Mouse (Mus musculus) erythroid progenitor cell, adult 5-6 weeks (primary cell): Measurements from ENCODE around the gene Tlr3. TPM values are rescaled to one million over a fixed set of nuclear protein-coding genes. Genes with fewer than 3 reads are reported as not detected.

Experiments
- ATAC-seq: replicated peaks from 2 replicates; pipeline ENCODE4 v1.8.0; 2016; ENCODE audit warnings: moderate number of reproducible peaks, mild to moderate bottlenecking, moderate TSS enrichment, inconsistent platforms; ENCODE audit not compliant: poor library complexity, low FRiP score, severe bottlenecking
- total RNA-seq, 2 experiments: library from RNA; stranded (forward) in 1 of 2; stranded (reverse) in 1 of 2; fragments of 150-400 nt in 1 of 2; fragments of 186-747, 209-891 nt in 1 of 2; gene quantifications; 2 replicates each; pipeline versions ENCODE4 v1.2.3 to v1.2.4; 2015 to 2017; ENCODE audit warnings: low replicate concordance in 2 of 2

The Tlr3 gene
- total RNA-seq (2015; ENCODE audit: low replicate concordance) (4.3 TPM in 1 of 2 replicates, not detected in the other), total RNA-seq (2017; ENCODE audit: low replicate concordance) (0.68 TPM in 1 of 2 replicates, not detected in the other)

DNA sequence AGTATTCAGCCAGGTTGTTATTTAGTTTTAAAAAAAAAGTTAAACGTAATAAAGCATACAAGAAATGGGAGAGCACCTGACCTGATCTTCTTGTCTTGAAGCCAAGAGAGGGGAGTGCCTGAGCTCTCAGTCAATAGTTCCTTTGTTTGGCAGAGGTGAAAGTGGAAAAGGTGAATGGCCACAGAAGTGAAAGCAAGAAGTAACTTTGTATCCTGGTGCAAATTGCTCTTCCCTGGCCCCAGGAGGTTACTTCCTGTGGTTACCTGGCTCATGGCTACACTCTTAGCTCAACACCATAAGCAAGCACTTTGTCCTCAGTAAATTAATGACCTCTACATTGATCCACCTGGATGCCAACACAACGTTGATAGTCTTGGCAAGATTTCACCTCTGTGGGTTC lies at the start of gene Tlr3:
Gene Tlr3, minus strand, starts transcription at position 199 of the 400 bp plus-strand sequence.
- no peak for ATAC-seq

DNA sequence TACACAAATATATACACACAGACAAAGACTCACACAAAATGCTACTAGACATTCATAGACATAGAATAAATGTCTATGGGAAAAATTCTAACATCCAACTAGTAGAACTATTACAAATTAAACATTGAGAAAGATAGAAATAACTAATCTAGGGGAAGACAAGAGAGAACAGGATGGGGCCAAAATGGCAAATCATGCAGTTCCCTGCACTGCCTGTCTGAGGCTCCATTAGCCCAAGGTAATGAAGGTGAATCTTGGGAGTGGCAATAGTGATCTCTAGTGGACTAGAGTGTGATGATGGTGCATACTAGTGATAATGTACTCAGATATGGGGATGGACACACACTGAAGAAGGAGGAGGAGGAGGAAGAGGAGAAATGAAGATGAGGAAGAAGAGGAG lies 47.0 kb upstream of the Tlr3 start:
- no peak for ATAC-seq

DNA sequence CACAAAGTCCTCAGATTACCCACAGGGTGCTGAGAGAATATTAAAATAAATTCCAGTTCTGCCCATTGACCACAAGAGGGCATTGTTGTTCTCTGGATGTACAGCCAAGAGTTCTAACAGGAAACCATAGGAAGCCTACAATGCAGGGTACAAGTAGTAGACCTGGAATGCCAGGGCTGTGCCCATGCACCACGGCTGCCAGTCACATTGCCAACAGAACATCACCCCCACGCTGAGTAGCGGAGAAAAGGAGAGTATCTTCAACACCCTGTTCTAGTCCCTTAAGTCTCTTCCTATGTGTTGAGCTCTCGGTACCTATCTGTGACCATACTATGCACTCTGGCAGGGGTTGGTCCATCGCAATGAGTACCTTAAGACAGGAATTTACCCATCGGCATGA lies 43.5 kb upstream of the Tlr3 start:
- no peak for ATAC-seq

DNA sequence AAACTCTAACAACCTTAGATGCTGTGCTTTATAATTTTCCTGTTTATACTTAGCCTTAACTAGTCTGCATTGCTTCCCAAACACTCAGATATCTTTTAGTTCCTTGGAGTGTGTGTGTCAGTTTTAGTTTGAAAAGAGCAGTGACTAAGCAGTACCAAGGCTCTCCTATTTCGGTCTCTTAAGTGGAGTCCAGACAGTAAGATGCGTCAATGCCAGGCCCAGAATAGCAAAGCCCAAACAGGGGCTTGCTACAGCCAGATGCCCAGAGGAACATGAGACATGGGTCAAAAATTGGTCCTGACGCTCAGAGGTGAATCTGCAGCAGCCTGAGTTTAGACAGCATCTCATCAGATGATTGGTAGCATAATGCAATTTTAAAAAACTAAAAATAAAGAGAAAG lies 41.2 kb upstream of the Tlr3 start:
- ATAC-seq = no peak

GRCm38 (mm10) chr8:45448842-45449241 lies 38.0 kb upstream of the Tlr3 start:
- no peak for ATAC-seq

- no peak for ATAC-seq
These were observed 37.4 kb upstream of the Tlr3 start for GRCm38 (mm10) chr8:45448257-45448656.

DNA sequence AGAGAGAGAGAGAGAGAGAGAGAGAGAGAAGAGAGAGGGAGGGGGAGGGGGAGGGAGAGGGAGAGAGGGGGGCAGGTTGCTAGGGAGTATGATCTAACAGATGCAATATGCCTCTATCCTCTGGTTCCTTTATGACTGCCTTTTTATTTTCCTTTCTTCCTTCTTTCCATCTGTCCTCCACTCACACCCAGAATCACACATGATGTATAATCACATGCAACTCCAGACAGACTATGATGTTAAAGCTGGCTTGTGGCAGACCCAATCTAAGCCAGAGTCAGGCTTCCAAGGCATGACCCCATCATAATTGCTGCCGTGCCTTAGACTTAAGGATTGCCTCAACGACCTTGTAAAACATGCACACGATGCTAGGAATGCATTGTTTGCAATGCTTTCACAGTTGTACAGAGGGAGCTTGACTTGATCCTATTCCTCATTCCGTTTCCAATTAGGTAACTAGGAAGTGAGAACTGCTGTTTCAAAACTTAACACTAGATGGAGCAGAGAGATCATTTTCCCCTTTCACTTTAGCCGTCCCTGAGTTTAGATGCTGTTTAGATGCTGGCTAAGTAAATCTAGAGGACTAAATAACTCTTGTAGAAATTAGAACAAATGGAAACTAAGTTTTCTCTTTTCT lies 28.1 kb upstream of the Tlr3 start:
- ATAC-seq = no peak

GRCm38 (mm10) chr8:45420151-45420550 lies 9.3 kb upstream of the Tlr3 start:
- no peak for ATAC-seq

DNA sequence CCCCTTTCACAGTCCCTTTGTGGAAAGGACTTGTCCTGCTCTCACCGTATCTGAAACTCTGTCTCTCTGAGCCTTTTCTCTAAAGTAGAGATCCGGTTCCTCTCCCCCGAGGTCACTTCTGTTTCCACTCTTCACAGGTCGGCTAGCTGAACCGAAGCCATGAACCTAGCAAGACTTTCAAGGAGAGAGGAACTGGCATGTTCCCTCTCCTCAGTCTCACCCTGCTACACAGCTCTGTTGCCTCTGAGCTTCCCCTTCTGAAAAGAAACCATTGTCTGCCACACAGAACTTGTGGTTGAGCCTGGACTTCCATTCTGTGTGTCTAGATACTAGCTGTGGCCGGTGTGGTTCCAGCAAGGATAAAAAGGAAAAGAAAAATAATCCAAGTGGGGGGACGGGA lies 4.1 kb upstream of the Tlr3 start:
- ATAC-seq = no peak

DNA sequence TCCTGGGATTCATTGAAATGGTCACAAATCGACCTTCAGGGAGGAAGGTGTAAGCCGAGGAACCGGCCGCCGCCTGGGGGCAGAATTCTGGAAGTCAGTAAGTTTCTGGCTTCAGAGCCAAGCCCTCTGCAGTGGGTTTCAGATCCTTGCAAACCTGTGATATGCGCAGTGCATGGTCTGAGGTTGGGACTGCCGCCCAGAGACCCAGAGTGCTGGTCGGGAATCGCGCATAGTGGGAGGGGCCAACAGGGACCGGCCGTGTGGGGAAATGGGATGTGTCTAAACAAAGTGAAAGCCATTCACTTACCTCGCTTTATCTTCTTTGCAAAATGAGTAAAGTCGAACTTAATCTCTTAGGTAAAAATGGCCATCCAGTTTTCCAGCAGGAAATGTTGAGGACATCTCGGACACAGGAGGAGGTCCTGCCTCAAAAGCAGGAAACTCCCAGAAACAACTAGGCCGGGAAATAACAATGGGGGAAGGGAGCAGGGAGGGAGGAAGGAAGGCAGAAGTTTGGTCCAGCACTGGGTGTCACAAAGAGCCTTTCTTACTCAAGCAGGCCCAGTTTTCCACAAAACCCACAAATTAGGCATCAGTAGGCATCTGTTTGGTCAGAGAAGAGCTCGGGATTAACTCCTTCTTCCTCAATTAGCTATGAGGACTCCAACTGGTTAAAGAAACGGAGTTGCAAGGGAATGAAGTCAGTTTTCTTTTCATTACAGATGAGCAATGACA lies 567 bp downstream of the Tlr3 start:
- ATAC-seq = no peak

DNA sequence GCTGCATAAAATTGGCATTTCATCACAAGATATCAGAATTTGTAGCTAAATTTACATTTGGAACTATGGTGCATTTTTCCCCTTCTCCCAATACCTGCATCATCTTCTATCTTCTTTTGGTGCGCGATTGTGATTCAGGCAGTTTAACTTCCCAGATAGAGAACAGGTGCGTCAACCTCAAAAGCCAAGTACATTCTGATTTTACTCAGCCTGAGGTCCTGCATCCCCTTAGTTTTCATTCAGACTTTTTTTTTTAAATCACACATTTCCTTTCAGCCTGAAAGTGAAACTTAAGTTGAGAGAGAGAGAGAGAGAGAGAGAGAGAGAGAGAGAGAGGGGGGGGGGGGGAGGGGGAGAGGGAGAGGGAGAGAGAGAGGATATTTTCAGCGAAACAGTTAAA lies 1.2 kb downstream of the Tlr3 start:
- no peak for ATAC-seq

DNA sequence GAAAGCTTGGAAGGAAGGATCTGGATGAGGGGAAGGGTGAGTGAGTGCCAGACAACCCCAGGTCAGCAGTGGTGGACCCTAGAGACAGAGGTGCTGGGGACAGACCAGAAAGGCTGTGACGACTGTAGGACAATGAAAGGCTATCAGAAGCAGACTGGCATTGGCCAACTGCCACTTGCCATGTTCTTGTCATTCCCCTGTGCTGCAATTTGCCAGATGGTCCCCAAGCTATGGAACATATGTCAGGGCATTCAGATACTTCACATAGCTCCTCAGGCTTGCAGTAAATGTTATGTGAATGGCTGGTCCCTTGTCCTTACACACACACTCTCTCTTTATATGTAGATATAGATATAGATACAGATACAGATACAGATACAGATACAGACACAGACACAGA lies 27.6 kb downstream of the Tlr3 start:
- ATAC-seq = no peak

GRCm38 (mm10) chr8:45381963-45382347 lies 28.9 kb downstream of the Tlr3 start, which contains the start of gene Fam149a:
Fam149a (minus strand) TSS chr8:45382291.
- no peak for ATAC-seq

DNA sequence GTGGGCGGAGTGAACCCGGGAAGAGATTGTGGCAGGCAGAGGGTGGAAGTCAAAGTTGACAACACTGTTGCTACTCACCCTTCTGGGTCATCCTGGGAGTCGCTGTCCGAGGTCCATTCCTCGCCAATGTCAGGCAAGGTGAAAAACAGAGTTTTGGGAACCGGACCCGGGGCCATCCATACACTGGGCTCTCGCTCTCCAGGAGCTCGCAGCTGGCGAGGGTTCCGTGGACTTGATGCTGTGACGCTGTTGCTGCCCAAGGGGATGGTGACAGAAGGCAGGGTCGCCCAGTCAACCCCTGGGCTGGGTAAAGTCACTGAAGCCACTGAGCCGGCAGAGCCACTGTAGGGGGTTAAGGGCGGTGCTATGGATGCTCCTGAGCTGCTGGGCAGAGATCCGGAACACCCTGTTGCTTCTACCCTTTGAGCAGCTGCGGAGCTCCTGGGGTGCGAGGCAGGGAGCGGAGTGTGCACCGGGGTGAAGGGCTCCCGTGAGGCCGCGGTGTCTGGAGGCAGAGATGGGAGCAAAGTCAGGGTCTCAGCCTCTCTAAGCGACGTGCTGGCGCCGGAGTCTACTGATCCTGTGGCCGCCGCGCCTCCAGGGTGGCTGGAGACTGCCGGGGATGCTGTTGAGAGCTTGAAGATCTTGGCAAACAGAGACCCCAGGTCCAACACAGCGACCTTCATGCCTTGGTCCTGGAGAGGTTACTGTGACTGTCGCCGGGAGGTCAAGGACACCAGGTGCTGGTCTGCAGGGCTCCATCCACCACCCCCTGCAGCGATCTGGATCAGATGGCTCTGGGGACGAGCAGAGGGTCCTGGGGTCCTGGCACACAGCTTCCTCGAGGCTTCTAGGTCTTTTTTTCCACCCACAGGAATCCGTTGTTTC lies 29.6 kb downstream of the Tlr3 start:
- ATAC-seq = no peak

GRCm38 (mm10) chr8:45380598-45380997 lies 30.3 kb downstream of the Tlr3 start:
- ATAC-seq = no peak

DNA sequence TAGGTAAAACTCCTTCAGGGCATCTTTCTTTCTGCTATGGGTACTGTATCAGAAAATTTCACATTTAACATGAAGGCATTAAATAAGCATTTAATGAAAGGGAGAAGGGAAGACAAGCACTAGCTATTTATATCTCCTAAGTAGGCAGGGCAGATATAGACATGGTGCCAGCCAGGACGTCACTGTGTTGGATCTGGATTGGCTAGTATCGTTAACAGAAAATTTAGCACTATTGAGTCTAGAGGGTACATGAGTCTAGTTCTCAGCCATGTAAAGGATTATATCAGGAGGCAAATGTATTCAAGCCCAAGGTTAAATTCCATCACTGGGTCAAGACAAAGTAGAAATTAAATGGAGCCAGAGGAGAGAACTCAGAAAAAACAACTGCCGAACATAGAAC lies 36.8 kb downstream of the Tlr3 start:
- no peak for ATAC-seq

GRCm38 (mm10) chr8:45367154-45367553 lies 43.7 kb downstream of the Tlr3 start:
- no peak for ATAC-seq

DNA sequence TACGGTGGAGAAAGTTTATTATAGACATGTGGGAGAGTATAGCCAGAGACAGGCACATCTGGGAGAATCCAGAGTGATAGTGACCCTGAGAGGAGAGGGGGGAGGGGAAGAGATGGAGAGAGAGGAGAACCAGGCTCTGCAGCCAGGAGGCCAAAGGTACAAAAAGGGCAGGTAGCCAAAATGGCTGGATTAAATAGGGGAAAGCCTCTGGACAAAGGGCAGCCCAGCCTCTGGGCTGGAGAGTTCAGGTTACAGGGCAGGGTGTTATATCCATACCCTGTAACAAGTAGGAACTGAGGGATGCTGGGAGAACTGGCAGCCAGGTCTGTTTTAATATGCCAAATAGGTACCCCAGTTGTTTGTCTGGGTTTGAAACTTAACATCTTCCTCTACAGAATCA lies 47.7 kb downstream of the Tlr3 start:
- ATAC-seq = no peak

DNA sequence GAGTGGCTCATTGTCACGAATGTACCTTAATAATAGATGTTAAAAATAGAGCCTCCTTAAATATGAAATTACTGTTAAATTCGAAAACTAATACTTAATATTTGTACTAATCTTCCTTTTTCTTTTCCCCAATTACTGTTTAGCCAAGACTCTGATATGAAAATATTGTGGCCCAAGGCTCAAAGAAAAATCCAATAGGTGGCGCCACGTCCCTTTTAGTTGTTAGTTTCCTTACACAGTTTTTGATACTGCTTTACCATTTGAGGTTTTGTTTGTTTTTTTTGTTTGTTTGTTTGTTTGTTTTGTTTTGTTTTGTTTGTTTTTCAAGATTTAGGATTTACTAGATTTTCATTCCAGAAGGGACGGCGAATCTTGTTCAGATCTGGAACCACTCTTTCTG lies 48.6 kb downstream of the Tlr3 start:
- ATAC-seq = no peak

DNA sequence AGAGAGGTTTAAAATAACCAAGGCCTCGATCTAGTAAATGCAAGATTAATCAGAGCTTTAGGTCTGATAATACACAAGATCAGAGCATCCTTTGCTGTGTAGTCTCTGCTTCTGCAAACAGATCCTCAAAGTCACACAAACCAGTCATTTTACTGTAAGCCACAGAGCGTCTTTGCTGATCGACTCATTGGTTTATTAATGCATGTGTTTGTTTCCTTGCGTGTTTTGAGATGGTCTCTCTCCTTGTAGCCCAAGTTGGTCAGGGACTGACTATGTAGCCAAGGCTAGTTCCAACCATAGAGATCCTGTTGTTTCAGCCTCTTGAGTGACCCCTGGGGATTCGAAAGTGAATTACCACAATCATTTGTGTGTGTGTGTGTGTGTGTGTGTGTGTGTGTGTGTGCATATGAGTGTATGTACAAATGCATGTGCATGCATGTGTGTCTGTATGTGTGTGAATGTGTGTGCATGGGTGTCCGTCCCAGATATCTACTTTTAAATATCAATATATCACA lies 51.7 kb downstream of the Tlr3 start:
- no peak for ATAC-seq
